Mouse (Mus musculus) heart, embryonic 11.5 days (tissue): ENCODE results near the gene Ppfibp1. TPM values are rescaled to one million over a fixed set of nuclear protein-coding genes. Genes with fewer than 3 reads are reported as not detected.

ENCODE experiments used
- ATAC-seq: fragments of 200-750 bp; cut with Nextera tagmentation; replicated peaks from 2 replicates; pipeline ENCODE4 v1.8.0; 2017; ENCODE audit warnings: moderate library complexity; ENCODE audit not compliant: insufficient number of reproducible peaks, low FRiP score, low TSS enrichment
- H3K27ac ChIP-seq: fragments of 300-500 bp; sonication (generic); 2 replicates; pipeline ENCODE4 v1.5.1; 2014; ENCODE audit warnings: mild to moderate bottlenecking, low read depth, low read length
- H3K27me3 ChIP-seq: fragments of 300-500 bp; sonication (generic); 2 replicates; pipeline ENCODE4 v1.6.1; 2014; ENCODE audit warnings: mild to moderate bottlenecking, low read length, mixed read lengths; ENCODE audit not compliant: control insufficient read depth, insufficient read depth
- H3K36me3 ChIP-seq: fragments of 300-500 bp; sonication (generic); 2 replicates; pipeline ENCODE4 v1.6.1; 2014; ENCODE audit warnings: mild to moderate bottlenecking, low read length, moderate library complexity, mixed read lengths; ENCODE audit not compliant: control insufficient read depth, insufficient read depth
- H3K4me1 ChIP-seq: fragments of 300-500 bp; sonication (generic); 2 replicates; pipeline ENCODE4 v1.6.1; 2014; ENCODE audit warnings: low read length; ENCODE audit not compliant: control insufficient read depth, insufficient read depth
- H3K4me2 ChIP-seq: fragments of 300-500 bp; sonication (generic); 2 replicates; pipeline ENCODE4 v1.6.1; 2014; ENCODE audit warnings: mild to moderate bottlenecking, moderate library complexity
- H3K4me3 ChIP-seq: fragments of 300-500 bp; sonication (generic); 2 replicates; pipeline ENCODE4 v1.5.1; 2014; ENCODE audit warnings: low read depth, low read length
- H3K9ac ChIP-seq: fragments of 300-500 bp; sonication (generic); 2 replicates; pipeline ENCODE4 v1.6.1; 2014; ENCODE audit warnings: mild to moderate bottlenecking, low read depth, low read length, moderate library complexity
- H3K9me3 ChIP-seq: fragments of 300-500 bp; sonication (generic); replicated peaks from 2 replicates; pipeline ENCODE4 v1.6.1; 2016; ENCODE audit warnings: low read length; ENCODE audit not compliant: control insufficient read depth
- WGBS: fragments of 180-500 bp; shearing (Covaris S2); extraction: QIAGEN DNeasy Blood & Tissue Kit; methylation state at CpG from one replicate; pipeline ENCODE4 v1.1.7; 2014; ENCODE audit not compliant: insufficient replicate concordance; 5-methylcytosine and 5-hydroxymethylcytosine counted together
- polyA plus RNA-seq: library from polyadenylated mRNA; unstranded; fragments of >200 nt; fragmentation: Nextera tagmentation; extraction: Ambion mirVana; gene quantifications from 2 replicates; pipeline ENCODE4 v1.2.1, GENCODE M21; 2014

Ppfibp1 gene
- polyA plus RNA-seq, 1 experiment from 2014 or later = 78.0 TPM

DNA sequence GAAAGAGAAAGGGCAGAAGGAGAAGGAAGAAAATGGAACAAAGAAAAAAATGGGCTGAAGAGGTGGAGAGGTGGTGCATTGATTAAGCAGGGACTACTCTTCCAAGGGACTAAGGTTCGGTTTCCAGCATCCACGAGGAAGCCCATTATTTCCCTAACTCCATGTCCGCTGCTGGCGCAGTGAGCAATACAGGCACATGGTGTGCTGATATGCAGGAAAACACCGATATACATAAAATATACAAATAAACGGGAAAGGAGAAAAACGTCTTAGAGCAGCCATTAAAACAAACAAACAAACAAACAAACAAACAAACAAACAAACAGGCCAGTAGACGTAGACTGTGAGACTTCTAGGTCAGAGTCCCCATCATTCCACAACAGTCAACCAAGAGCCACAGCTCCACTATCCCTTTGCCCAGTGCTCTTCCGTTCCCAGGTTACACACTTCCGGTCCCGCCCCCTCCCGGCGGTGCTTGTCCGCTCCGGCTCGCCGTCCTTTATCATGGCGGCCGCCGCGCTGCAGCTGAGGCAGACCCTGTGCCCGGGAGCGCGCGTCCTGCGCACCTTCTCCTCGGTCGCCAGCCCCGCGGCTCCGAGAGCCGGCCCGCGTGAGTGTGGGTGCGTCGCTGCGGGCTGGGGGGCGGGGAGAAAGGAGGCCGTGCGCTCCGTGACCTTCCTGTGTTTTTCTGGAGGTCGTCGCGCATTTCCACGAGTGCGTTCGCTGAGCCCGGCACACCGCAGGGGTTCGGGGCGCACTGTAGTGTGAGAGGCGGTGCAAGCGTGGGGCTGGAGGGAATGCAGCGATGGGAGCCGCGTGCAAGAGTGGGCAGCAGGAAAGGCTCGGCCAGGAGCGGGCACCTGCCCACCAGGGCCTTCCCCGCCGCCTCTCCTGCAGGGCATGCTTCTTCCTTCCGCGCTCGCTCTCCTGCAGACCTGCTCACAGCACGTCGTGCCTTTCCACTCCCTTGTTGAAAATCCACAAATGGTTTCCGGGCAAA is 154.3 kb downstream of the Ppfibp1 start, which contains the start of gene Mrps35:
Gene Mrps35, plus strand, starts transcription at position 474 of the 1,000 bp plus-strand sequence.
- peak; percentile 98 for ATAC-seq
- no peaks in the 10 kb centered on the region for H3K9me3 ChIP-seq
- H3K4me3 ChIP-seq = peak within 1 kb of the TSS; percentile 94
- H3K27me3 ChIP-seq = no peaks in the 10 kb centered on the region
- peak within 1 kb of the TSS; percentile 93 for H3K27ac ChIP-seq
- H3K36me3 ChIP-seq = no peaks in the 10 kb centered on the region
- peak within 1 kb of the TSS; percentile 98 for H3K9ac ChIP-seq
- H3K4me1 ChIP-seq = peaks cover 9% of the 10 kb centered on the region
- H3K4me2 ChIP-seq = peak within 1 kb of the TSS; percentile 79
- 3% methylated on average over 65 of the region's 66 CpGs for WGBS

DNA sequence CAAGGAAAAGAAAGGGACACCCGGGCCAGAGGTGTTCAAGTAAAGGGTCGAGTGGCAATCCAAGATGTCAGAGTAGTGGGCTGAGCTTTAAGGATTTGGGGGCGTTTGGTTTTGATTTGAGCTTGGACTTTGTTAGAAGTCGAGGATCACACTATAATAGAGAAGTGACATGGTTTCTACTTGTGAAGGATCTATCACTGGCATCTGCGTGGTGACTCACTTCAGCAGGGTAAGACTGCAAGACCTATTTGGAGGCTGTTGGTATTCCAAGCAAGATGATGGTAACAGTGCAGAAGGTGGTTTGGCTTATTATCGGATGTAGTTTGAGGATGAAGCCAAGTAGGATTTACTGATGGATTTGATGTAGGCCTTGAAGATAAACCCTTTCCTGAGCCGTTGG is 155.3 kb downstream of the Ppfibp1 start:
- H3K4me2 ChIP-seq = peak overlapping the region; percentile 79
- no peaks in the 10 kb centered on the region for H3K27me3 ChIP-seq
- H3K9me3 ChIP-seq = no peaks in the 10 kb centered on the region
- H3K27ac ChIP-seq = no peak overlapping the region
- H3K4me3 ChIP-seq = peak overlapping the region; percentile 94
- H3K36me3 ChIP-seq = peaks cover 7% of the 10 kb centered on the region; the same call in 1 of the 2 replicates
- H3K9ac ChIP-seq = peak overlapping the region; percentile 98
- 45% methylated on average over 7 of the region's 7 CpGs for WGBS
- no peak for ATAC-seq
- H3K4me1 ChIP-seq = peaks cover 9% of the 10 kb centered on the region

DNA sequence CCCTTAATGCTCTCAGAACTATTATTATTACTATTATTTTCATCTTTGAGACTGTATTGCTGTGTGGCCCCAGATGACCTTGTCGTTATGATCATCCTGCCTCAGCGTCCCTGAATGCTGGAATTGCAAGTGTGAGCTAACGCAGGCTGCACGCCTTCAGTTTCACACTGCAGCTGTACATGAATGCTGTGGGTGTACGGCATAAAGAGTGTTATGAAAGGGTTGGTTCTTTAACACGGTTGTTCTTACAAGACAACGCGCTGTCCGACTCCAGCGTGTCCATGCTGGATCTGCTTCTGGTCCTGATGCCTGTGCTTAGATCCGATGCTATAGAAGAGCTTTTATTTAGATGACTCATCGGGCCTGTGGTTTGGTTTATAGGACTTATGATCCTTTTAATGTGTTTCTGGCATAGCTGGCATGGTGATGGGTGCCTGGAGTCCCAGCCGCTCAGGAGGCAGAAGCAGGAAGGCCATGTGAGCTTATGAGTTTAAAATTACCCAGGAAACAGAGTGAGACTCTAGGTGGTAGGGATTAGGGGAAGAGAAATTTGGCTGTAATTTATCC is 161.0 kb downstream of the Ppfibp1 start:
- 94% methylated on average over 13 of the region's 13 CpGs for WGBS
- no peak for ATAC-seq

DNA sequence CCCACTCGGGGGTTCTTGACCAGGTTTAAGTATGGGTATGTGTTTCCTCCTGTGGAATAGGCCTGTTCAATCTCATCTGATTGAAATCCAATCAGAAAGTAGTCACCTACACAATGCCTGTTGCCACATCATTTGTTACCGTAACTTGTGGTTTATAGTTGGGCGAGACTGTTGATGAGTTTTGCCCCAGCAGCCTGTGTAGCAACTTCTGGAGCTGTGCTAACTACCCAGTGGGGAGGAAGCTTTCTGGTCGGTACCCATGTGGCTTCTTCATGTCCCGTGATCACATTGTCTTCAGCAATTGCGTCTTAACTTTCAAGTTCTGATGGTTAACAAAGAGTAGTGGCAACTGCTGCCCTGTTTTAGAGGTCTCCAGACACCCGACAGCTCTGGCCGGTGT is 163.4 kb downstream of the Ppfibp1 start:
- Histone ChIP-seq H3K36me3 (peaks cover 27% of the 10 kb centered on the region), H3K27ac (no peak overlapping the region), H3K9ac (no peak overlapping the region), H3K27me3 (no peaks in the 10 kb centered on the region), H3K4me1 (no peaks in the 10 kb centered on the region), H3K9me3 (no peaks in the 10 kb centered on the region), H3K4me3 (no peak overlapping the region), H3K4me2 (no peak overlapping the region)
- ATAC-seq = no peak
- 89% methylated on average over 8 of the region's 8 CpGs for WGBS

More for the DNA sequence above, 161.0 kb downstream of the Ppfibp1 start:
- Histone ChIP-seq H3K4me1 (no peaks in the 10 kb centered on the region; the same call in 1 of the 2 replicates), H3K27ac (no peak overlapping the region), H3K36me3 (peaks cover 27% of the 10 kb centered on the region), H3K4me2 (no peak overlapping the region), H3K27me3 (no peaks in the 10 kb centered on the region), H3K9me3 (no peaks in the 10 kb centered on the region), H3K4me3 (no peak overlapping the region), H3K9ac (no peak overlapping the region)

DNA sequence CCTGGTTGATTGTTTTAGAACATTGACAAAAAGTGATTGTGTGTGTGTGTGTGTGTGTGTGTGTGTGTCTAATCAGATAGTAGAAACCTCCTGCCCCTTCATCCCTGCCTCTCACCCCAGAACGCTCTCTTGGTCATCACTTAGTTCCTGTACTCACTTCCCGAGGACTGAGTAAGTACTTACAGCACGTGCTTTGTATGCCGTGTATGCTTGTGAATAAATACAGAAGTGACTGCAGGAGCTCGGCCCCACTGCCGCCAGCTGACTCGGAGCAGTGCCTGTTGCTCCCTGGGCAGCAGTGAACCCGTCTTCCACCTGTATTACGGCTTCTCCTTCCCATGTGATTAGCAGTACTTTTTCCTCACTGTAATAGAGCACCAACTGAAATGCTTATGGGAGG is 164.2 kb downstream of the Ppfibp1 start:
- H3K27ac ChIP-seq = no peak overlapping the region
- WGBS = 90% methylated on average over 9 of the region's 9 CpGs
- no peak overlapping the region for H3K4me3 ChIP-seq
- H3K9ac ChIP-seq = no peak overlapping the region
- H3K9me3 ChIP-seq = no peaks in the 10 kb centered on the region
- H3K4me1 ChIP-seq = no peaks in the 10 kb centered on the region
- no peaks in the 10 kb centered on the region for H3K27me3 ChIP-seq
- H3K36me3 ChIP-seq = peaks cover 27% of the 10 kb centered on the region
- ATAC-seq = no peak
- no peak overlapping the region for H3K4me2 ChIP-seq

DNA sequence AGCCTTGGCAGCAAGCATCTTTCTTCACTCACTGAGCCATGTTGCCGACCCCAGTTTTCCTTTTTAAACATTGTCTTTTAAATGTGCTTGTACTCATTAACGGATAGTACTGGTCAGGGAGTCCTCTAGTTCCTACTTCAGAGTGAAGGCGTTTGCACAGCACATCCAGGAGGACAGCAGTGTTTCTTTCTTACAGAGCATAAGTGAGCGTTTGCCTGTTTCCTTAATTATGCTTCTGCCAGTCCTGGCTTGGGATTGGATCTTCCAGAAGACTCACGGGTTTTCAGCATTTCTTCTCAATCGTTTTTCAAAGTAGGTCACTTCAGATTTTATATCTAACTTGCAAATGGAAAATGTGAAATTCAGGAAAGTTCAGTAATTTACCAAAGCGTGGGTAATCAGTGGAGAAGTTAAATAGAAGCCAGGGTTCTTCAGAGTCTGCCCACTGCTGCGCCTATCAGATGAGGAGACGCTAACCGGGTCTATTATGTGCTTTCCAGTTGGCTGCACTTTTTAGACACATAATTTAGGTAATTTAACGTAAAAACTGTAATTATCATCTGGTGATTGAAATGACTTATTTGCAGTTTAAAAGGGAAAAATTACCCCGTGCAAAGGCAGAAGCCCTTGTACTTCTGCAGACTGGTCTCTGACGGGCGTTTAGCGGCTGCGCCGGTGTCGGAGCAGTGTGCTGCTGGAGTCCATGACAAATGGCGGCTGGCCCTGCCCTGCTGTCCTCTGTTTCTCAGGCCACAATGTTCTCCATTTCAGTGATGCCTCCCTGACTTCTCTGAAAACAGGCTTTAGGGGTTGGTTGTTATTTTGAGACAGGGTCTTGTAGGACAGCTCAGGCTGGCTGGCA is 165.7 kb downstream of the Ppfibp1 start:
- Histone ChIP-seq H3K27ac (no peak overlapping the region), H3K4me3 (no peak overlapping the region), H3K9me3 (no peaks in the 10 kb centered on the region), H3K4me1 (no peaks in the 10 kb centered on the region), H3K36me3 (peaks cover 22% of the 10 kb centered on the region), H3K9ac (no peak overlapping the region), H3K27me3 (no peaks in the 10 kb centered on the region), H3K4me2 (no peak overlapping the region)
- no peak for ATAC-seq
- WGBS = 90% methylated on average over 19 of the region's 19 CpGs

DNA sequence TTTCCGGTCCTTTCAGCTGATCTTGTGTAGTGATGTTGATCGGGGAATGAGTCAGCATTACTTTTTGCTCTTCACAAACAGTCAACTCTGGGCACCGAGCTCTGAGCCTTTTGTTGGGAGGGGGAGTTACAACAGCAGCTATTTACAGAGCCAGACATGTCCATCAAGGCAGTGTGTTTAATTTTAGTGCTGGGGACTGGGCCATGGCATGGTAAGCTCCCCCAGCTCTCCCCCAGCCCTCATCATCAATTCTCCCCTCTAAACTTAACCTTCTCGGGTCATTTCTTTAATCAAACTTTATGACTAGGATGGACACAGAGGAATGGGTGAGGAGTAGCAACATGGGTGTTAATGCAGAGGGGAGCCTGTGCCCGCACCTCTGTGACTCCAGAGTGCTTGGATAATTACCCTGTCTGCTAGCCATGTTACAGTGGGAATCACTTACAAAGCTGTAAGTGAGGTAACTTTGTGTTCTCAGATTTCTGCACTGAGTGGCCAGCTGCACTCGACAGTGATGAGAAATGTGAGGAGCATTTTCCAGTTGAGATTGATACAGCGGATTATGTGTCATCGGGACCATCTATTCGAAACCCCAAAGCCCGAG is 167.2 kb downstream of the Ppfibp1 start:
- Histone ChIP-seq H3K27ac (no peak overlapping the region), H3K27me3 (no peaks in the 10 kb centered on the region), H3K9me3 (no peaks in the 10 kb centered on the region), H3K4me3 (no peak overlapping the region), H3K4me1 (no peaks in the 10 kb centered on the region), H3K36me3 (peaks cover 16% of the 10 kb centered on the region), H3K9ac (no peak overlapping the region), H3K4me2 (no peak overlapping the region)
- ATAC-seq = no peak
- 77% methylated on average over 10 of the region's 10 CpGs for WGBS

DNA sequence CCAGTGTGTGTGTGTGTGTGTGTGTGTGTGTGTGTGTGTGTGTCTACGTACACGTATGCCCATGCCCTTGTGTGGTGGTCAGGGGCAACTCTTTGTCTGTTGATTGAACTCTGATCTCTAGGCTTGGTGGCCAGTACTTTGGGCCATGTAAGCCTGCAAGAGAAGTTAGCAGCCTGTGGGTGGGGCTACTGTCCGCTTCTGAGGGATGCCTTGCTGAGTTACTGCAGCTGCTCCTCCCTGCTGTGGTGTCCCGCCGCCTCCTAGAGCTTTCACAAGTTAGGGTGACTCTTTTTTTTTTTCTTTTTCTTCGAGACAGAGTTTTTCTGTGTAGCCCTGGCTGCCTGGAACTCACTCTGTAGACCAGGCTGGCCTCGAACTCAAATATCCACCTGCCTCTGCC is 171.0 kb downstream of the Ppfibp1 start:
- H3K4me2 ChIP-seq = no peak overlapping the region
- H3K36me3 ChIP-seq = peaks cover 8% of the 10 kb centered on the region
- no peak overlapping the region for H3K9ac ChIP-seq
- H3K9me3 ChIP-seq = no peaks in the 10 kb centered on the region
- 64% methylated on average over 7 of the region's 7 CpGs for WGBS
- H3K27ac ChIP-seq = no peak overlapping the region
- no peaks in the 10 kb centered on the region for H3K27me3 ChIP-seq
- no peak overlapping the region for H3K4me3 ChIP-seq
- H3K4me1 ChIP-seq = no peaks in the 10 kb centered on the region
- no peak for ATAC-seq
